In genomic region chr8:121391254-121391653, GRCm38 (mm10) we compare ENCODE assay signal across 11 mouse cellular contexts.
DNase-seq lines count a peak whose midpoint lies in the region; ATAC-seq lines count a peak whose summit lies in the region.
"Had no signal": no experiment of that assay in that cellular context is flagged by ENCODE, and none has a peak within 500 bp of the region (broad histone marks: within the 10 kb centered on the region; RNA-seq: fewer than 3 reads in every experiment).

No protein-coding gene starts in this region.

- H3K27ac ChIP-seq in forebrain, embryonic 10.5 days: peak overlapping the region; percentile 13; the same call in 1 of the 2 replicates
- H3K27ac ChIP-seq in forebrain, embryonic 12.5 days: no peak overlapping the region
- peak overlapping the region; percentile 79 for H3K27ac ChIP-seq in kidney, embryonic 14.5 days (ENCODE audit: low read depth, low read length)
- H3K27ac ChIP-seq: liver, embryonic 13.5 days; stomach, embryonic 15.5 days had no signal

- peaks cover 84% of the 10 kb centered on the region for H3K27me3 ChIP-seq in forebrain, embryonic 10.5 days (ENCODE audit: poor library complexity, severe bottlenecking)
- H3K27me3 ChIP-seq in forebrain, embryonic 12.5 days: peaks cover 79% of the 10 kb centered on the region
- H3K27me3 ChIP-seq in kidney, embryonic 14.5 days (ENCODE audit: control insufficient read depth, insufficient read depth, low read length): peaks cover 7% of the 10 kb centered on the region; the same call in 1 of the 2 replicates

- no peak overlapping the region for H3K4me2 ChIP-seq in forebrain, embryonic 12.5 days
- H3K4me2 ChIP-seq in kidney, embryonic 14.5 days (replicated peaks; ENCODE audit: low read depth, low read length): peak overlapping the region; percentile 15; the same call in 1 of the 2 replicates
- H3K4me2 ChIP-seq: liver, embryonic 13.5 days; stomach, embryonic 15.5 days had no signal

- H3K4me1 ChIP-seq in forebrain, embryonic 10.5 days: peaks cover 51% of the 10 kb centered on the region
- peaks cover 29% of the 10 kb centered on the region for H3K4me1 ChIP-seq in forebrain, embryonic 12.5 days
- peaks cover 42% of the 10 kb centered on the region for H3K4me1 ChIP-seq in kidney, embryonic 14.5 days (ENCODE audit: control insufficient read depth, insufficient read depth, low read length)
- H3K4me1 ChIP-seq: liver, embryonic 13.5 days had no signal

- H3K36me3 ChIP-seq in forebrain, embryonic 10.5 days (replicated peaks): no peaks in the 10 kb centered on the region
- no peaks in the 10 kb centered on the region for H3K36me3 ChIP-seq in forebrain, embryonic 12.5 days (replicated peaks)
- H3K36me3 ChIP-seq in kidney, embryonic 14.5 days (ENCODE audit: control insufficient read depth, insufficient read depth, low read length): no peaks in the 10 kb centered on the region
- H3K36me3 ChIP-seq: liver, embryonic 13.5 days; stomach, embryonic 15.5 days had no signal

- no peak overlapping the region for H3K4me3 ChIP-seq in forebrain, embryonic 10.5 days
- H3K4me3 ChIP-seq in forebrain, embryonic 12.5 days (replicated peaks): no peak overlapping the region
- H3K4me3 ChIP-seq in kidney, embryonic 14.5 days (ENCODE audit: low read length): no peak overlapping the region
- H3K4me3 ChIP-seq: liver, embryonic 13.5 days; stomach, embryonic 15.5 days had no signal

- ATAC-seq in forebrain, embryonic 12.5 days (ENCODE audit: low FRiP score): no peak
- no peak for ATAC-seq in kidney, embryonic 14.5 days (ENCODE audit: low FRiP score, low TSS enrichment)
- peak; percentile 70 to 78 for ATAC-seq in hematopoietic stem cell, adult 5-6 weeks (replicated peaks in 1 of 2; ENCODE audit: insufficient read depth in 1 of 2, low FRiP score in 2 of 2, low TSS enrichment in 1 of 2, low read depth in 1 of 2, poor library complexity in 2 of 2, severe bottlenecking in 2 of 2)

- no peak for DNase-seq in forebrain, embryonic 10.5 days (ENCODE audit: extremely low spot score, low spot score)
- DNase-seq in kidney, adult 11 months: no peak
- peak; percentile 15 for DNase-seq in brain, adult 2 months (ENCODE audit: low read depth, low spot score)
- no peak for DNase-seq in adrenal gland, postnatal 10 days
- DNase-seq in urinary bladder, postnatal 10 days (ENCODE audit: low spot score): no peak
- DNase-seq: layer of hippocampus, postnatal 36 days; liver, embryonic 13.5 days had no signal

- H3K9ac ChIP-seq in forebrain, embryonic 12.5 days: no peak overlapping the region
- H3K9ac ChIP-seq in kidney, embryonic 14.5 days (ENCODE audit: low read depth, low read length): no peak overlapping the region
- H3K9ac ChIP-seq: liver, embryonic 13.5 days; stomach, embryonic 15.5 days had no signal

- WGBS in forebrain, embryonic 10.5 days: 7% methylated on average over 9 of the region's 9 CpGs
- WGBS in forebrain, embryonic 12.5 days: 9% methylated on average over 9 of the region's 9 CpGs
- 5% methylated on average over 9 of the region's 9 CpGs for WGBS in kidney, embryonic 14.5 days

- no peaks in the 10 kb centered on the region for H3K9me3 ChIP-seq in forebrain, embryonic 10.5 days
- no peaks in the 10 kb centered on the region for H3K9me3 ChIP-seq in forebrain, embryonic 12.5 days
- no peaks in the 10 kb centered on the region for H3K9me3 ChIP-seq in kidney, embryonic 14.5 days (ENCODE audit: control insufficient read depth, low read length)
- H3K9me3 ChIP-seq: liver, embryonic 13.5 days; stomach, embryonic 15.5 days had no signal

Comparison
In these comparisons a context has a peak if more than half of its experiments do, and no peak if none do; other contexts are left out.
1. ATAC-seq: peak in hematopoietic stem cell, adult 5-6 weeks (2 of 2); none in forebrain, embryonic 12.5 days (single experiment) and kidney, embryonic 14.5 days (single experiment).